Mouse (Mus musculus): ENCODE results near the gene Wfikkn2.

GRCm38 (mm10) chr11:94245955-94246788 is at the start of gene Wfikkn2:
- TF ChIP-seq CTCF (conservative IDR thresholded peaks at IDR 0.05 in 1 of 2, IDR thresholded peaks at IDR 0.05 in 1 of 2; ENCODE audit: low read depth in 2 of 2, low read length in 2 of 2) (no peak), EP300 (IDR thresholded peaks at IDR 0.05; ENCODE audit: low read length) (no peak), MAX (IDR thresholded peaks at IDR 0.05; ENCODE audit: low read length) (no peak), GABPA (IDR thresholded peaks at IDR 0.05; ENCODE audit: insufficient replicate concordance, low read depth, low read length) (no peak), POLR2A (IDR thresholded peaks at IDR 0.05; ENCODE audit: low read depth, low read length) (no peak), RCOR1 (conservative IDR thresholded peaks at IDR 0.05; ENCODE audit: low read depth, low read length) (no peak), ZNF384 (IDR thresholded peaks at IDR 0.05; ENCODE audit: low read depth, low read length) (no peak), MAFK (IDR thresholded peaks at IDR 0.05; ENCODE audit: insufficient replicate concordance, low read length) (no peak), JUN (IDR thresholded peaks at IDR 0.05; ENCODE audit: insufficient read depth, low read depth, low read length) (no peak), JUND (conservative IDR thresholded peaks at IDR 0.05; ENCODE audit: low read depth, low read length) (no peak), USF1 (IDR thresholded peaks at IDR 0.05; ENCODE audit: low read depth, low read length) (no peak), KAT2A (IDR thresholded peaks at IDR 0.05; ENCODE audit: insufficient replicate concordance, low read length) (no peak), SIN3A (IDR thresholded peaks at IDR 0.05; ENCODE audit: low read length) (no peak), ZC3H11A (IDR thresholded peaks at IDR 0.05; ENCODE audit: low read depth, low read length) (no peak)

Data from CH12.LX (cell line).